Mouse (Mus musculus) erythroblast, embryonic 14.5 days (primary cell): ENCODE measurements around the gene Lce3a.

Experiments used
- GATA1 ChIP-seq: IDR thresholded peaks from 2 replicates; pipeline ENCODE4 v1.6.1; 2012; ENCODE audit warnings: low read length, inconsistent platforms, mixed read lengths
- TAL1 ChIP-seq: IDR thresholded peaks from 3 replicates; pipeline ENCODE4 v1.6.1; 2012; ENCODE audit warnings: low read length, inconsistent platforms, mixed read lengths

- TF ChIP-seq GATA1 (no peak), TAL1 (no peak)
These were observed 32.0 kb downstream of the Lce3a start for GRCm38 (mm10) chr3:92894063-92894462.
